Mouse (Mus musculus): ENCODE measurements around the gene Madd.
A peak's percentile ranks its signal among the peaks of the same experiment; 100 is the strongest.

The Madd gene

DNA sequence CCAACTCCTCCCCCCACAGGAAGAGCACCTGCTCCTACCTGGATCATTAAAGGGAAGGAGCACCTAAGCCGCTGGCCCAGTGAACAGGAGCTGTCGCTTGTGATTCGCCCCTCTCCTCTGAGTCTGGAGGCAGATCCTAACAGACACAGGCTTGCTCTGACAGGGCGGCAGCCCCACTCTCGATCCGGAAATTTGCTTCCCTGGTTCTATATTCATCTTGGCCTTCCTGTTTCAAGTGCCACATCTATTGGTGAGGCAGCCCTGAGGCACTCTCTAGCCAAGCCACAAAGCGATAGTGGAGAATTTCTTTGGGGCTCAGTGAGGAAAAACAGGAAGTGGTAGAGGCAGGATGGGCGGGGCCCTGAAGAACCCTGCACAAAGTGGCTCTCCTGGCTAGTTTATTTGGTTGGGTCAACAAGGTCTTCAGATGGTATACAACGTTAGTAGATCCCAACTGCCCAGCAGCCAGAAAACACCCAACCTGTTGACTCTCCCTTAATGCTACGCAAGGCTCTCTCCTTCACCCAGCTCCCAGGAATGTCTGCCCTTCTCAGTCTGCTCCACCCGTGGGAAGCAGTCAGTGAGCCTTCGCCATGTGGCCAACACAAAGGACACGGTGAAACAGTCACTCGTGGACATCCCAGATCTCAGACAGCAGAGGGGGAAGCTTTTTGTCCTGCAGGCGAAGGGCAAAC lies at the start of gene Madd:
Gene Madd (minus strand): TSS at position 127 of the 695 bp plus-strand sequence.
- DNase-seq: peak in 1 of 2 experiments; percentile 26

- no peak for DNase-seq
Observed at GRCm38 (mm10) chr2:91229735-91230134, 46.1 kb upstream of the Madd start.

- DNase-seq: peak; percentile 29 to 32
Observed at GRCm38 (mm10) chr2:91223614-91224013, 40.0 kb upstream of the Madd start.

DNA sequence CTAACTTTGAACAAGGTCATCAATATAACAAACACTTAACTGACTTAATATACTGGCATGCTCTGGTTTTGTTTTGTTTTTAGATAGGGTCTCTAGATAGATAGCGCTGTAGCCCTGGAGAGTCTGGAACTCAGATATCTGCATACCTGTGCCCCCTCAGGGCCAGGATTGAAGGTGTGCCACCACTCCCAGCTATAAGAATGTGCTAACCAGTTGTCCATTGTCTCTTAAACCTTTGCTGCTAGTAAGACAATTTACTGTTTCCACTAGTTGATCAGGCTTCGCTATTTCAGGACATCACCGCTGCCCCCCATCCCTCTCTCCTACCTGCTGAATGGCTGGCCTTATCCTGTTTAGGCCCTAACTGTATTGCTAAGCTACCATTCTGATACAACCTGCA lies 36.9 kb upstream of the Madd start:
- DNase-seq: no peak

GRCm38 (mm10) chr2:91217032-91217431 lies 33.4 kb upstream of the Madd start:
- peak; percentile 74 to 81 for DNase-seq

- no peak for DNase-seq
Observed at GRCm38 (mm10) chr2:91213311-91213710, 29.7 kb upstream of the Madd start.

- no peak for DNase-seq
Observed at GRCm38 (mm10) chr2:91206254-91206775, 22.7 kb upstream of the Madd start.

DNA sequence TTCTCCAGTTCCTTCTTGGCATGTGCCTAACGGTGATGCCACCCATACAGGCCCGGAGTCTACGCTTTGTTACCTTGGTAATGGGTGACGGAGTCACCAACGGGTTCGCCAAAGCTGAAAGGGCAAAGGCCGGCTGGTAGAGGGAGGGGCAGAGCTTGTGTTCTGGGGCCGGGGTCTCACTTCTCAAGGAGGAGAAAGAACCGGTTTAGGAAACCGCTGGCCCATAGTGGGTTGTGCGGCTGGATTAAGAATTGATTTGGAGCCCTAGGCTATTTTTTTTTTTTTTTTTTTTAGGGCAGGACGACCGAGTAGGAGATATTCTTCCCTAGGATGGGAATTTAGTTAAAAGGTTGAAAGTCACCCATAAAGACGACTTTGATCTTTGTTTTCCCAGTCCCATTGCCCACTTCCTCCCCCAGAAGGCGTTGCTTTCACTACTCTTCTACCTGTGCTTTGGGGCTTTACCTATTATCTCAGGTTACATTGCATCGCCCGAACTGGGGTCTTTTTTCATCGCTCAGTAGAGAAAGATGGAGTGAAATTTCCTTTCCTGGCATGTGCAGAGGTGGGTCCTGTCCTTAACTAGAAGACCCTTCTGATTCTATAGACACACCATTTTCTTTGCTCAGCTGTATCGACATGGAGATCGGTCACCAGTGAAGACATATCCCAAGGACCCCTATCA lies 19.5 kb upstream of the Madd start:
- DNase-seq: peak in 1 of 2 experiments; percentile 10

- peak; percentile 94 to 96 for DNase-seq
Observed at GRCm38 (mm10) chr2:91202222-91202971, 18.8 kb upstream of the Madd start, which contains the start of the genes Nr1h3 and Acp2. Gene Nr1h3 (minus strand): TSS chr2:91202834. Gene Acp2 (plus strand): TSS chr2:91202885.

DNA sequence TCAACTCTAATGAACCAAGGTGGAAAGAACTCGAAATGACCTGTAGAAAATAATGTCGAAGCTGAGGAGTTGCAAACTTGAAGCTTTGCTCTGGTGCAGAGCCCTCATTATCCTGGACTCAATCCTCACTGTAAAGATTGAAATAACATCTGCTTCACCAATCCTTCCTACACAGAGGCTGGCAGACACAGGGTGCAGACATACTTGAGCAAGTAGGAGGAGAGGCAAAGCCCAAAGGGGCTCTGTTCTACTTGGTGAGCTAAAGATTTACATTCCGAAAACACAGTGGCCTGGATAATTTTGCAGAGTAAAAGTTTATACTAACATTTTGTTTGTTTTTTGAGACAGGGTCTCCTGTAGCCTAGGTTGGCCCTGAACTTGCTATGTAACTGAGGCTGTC lies 15.3 kb upstream of the Madd start:
- DNase-seq: no peak

GRCm38 (mm10) chr2:91196577-91197001 lies 13.0 kb upstream of the Madd start:
- DNase-seq: no peak

DNA sequence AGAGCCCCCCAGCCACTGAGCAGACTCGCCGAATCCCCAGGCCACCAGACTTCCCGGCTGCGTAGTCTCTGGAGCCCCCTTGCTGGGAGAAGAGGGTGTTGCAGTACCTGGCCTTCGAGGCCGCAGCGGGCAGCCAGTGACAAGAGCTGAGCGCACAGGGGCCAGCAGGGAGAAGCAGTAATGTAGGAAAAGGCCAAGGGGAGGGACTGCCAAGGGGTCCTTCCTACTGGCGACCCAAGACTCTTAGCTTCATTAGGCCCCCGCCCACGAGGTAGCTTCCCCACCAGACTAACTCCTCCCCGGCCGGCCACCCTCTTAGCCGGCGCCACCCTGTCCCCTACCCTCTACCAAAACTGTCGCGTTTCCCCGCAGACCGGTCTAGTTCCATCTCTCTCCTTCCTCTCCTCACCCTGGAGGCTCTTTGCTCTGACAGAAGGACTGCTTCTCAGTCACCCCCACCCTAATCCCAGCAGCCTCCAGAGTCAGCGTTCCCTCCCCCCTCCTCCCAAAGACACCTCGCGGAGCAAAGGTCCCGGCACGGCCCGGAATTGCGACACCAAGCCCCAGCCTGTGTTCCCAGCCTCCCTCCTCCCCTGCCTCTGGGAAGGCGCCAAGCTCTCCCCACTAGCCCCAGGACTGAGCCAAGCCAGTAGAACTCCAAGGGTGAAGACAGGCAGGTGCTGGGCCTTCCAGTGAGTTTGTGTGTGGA lies 11.1 kb upstream of the Madd start:
- peak; percentile 66 to 69 for DNase-seq

GRCm38 (mm10) chr2:91190501-91190900 lies 6.9 kb upstream of the Madd start:
- no peak for DNase-seq

DNA sequence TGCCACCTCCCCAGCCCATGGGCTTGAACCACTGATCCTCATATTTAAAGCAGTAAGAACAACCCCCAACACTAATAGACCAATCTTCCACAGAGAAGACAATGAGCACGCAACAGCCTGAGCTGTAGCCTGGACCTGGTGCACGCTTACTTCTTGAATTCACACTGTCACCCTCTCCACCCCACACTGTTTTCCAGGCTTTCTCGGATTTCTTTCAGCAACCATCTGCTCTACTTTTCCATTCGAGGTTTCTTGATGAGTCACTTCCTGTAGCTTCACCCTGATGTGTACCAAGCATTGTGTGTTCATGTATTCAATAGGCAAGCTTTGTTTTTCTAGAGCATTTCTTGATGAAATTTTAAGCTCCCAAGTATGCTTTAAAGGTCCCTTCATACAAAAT lies 3.8 kb upstream of the Madd start:
- DNase-seq: no peak

DNA sequence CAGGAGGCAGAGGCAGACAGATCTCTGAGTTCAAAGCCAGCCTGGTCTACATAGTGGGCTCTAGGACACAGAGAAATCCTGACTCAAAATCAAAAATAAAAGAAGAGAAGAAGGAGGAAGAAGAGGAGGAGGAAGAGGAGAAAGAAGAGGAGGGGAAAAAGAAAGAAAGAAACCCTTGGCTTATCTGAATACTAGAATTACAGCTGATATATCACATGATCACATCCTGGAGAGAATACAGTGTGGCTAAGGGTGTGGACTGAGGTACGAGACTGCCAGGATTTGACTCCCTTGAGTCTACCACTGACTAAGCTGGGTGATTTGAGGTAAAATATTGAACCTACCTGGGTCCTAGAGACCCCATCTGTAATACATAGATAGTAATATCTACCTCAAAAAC lies 2.6 kb upstream of the Madd start:
- DNase-seq: no peak

DNA sequence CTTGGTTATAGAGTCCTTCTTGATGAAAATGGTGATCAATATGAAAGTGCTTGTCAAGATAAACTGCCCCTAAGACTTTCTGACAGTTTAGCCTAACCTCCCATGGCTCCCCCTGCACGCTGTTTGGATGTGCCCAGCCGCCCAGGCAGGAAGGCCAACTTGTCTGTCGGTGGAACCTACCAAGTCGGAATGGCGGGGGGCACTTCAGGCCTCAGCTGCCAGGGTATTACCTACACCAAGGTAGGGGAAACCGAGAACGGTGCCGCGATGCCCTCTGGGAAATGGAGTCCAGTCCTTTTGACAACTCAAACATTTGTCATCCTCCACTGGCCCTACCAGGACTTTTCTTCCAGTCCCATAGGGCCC lies 506 bp downstream of the Madd start:
- peak; percentile 98 to 99 for DNase-seq

DNA sequence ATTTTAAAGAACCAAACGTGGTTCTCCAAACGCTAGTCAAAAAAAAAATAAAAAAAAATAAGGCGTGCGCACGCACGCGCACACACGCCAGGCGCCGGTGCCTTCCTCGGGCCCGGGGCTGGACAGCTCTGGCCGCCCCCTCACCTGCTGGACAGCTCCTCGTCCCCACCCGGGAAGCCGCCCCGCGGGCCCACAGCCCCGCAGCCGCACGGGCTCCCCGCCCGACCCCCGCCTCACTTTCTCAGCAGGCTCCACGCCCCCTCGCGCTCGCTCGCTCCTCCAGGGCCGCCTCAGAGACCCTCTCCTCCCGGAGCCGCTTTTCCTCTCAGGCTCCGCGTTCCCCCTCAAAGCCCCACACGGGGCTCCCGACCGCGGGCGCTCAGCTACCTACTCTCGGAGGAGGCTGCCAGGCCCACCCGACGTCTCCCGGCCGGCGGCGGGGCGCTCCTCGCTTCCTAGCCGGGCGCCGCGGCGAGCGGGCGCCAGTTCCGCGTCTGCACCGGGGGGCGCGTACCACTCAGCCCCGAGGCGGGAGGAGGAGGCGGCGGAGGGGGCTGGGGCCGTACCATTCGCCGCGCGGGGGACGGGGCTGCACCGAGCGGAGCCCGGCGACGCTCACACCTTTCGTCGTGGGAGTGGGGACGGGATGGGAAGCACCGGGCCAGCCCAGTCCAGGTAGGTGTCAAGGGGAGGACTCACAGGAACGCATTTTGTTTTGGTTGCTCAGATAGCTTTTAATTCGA lies 1.1 kb downstream of the Madd start:
- peak; percentile 95 to 97 for DNase-seq

- peak; percentile 62 to 69 for DNase-seq
Observed at GRCm38 (mm10) chr2:91182016-91182404, 1.6 kb downstream of the Madd start.

DNA sequence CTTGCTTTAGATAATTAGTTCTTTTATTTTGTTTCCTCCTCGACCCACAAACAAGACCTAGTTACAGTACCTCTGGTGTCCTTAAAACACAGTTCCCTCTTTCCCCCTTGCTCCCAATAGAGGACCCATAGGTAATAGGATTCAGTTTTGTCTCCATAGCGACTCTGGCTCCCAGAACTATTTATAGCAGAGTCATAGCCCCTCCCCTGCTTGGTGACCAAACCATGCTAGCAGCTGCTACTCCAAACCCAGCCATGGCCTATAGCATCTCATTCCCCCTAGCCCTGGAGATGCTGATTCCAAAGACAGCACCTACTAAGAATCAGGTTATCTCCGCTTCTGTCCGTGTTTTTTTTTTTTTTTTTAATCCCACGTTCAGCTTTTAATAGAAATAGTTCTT lies 2.9 kb downstream of the Madd start:
- DNase-seq: peak; percentile 71 to 73

DNA sequence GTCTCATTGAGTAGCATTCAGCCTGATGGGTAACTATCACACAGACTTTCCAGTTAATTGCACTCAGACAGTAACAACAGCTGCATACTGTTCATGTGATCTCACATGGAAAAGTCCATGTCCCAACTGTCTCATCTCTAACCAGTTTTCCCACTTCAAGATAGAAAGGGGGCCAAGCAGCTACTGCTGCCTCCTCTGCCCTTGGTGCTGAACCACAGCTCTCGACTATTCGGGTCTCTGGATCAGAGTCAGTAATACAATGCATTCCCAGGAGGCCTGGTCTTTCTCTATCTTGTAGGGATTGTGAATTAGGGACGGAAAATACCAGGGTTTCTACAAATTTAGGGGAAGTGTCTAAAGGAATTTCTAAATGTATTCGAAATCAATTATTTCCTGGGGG lies 3.8 kb downstream of the Madd start:
- DNase-seq: no peak

DNA sequence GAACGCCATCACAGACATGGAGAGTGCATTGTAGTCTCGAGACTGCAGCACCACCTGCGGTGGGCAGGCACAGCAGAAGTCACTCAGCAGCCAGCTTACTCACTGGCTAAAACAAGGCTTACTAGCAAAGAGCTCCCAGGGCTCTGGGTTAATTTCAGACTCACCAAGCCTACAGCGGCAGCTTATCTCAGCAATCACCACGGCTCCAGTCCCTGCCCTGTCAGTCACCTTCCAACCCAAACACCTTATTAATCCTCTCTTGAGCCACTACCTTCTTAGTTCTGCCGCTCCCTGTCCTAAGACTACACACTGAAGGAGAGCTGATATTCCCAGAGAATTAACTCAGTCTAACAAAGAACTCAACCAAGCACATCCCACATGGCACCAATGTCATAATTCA lies 7.4 kb downstream of the Madd start:
- no peak for DNase-seq

DNA sequence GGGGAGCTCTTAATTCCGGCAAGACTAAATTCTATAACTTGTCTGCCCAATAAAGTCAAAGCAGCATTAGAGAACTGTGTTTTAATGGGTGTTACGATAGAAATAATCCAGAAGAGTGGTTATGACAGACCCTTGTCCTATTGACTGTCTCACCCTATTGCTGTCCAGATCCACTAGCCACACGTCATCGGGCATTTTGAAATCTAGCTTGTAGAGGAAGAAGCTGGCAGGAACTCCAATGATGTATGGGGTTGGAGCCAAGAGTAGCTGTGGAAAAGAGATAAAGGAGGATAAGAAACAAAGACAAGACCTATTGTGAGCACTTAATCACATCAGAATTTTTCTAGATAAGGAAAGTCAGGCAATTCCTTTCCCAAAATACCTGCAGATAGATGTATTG lies 8.1 kb downstream of the Madd start:
- no peak for DNase-seq
